Comparison of ENCODE assay signal across 9 mouse cellular contexts in genomic region chr9:44498421-44499355, GRCm38 (mm10). TPM values are rescaled to one million over a fixed set of nuclear protein-coding genes. Genes with fewer than 3 reads are reported as not detected.
A peak's percentile ranks its signal among the peaks of the same experiment; 100 is the strongest.
DNase-seq lines count a peak whose midpoint lies in the region; ATAC-seq and TF ChIP-seq lines count a peak whose summit lies in the region.
"Had no signal": no experiment of that assay in that cellular context is flagged by ENCODE, and none has a peak within 500 bp of the region (broad histone marks: within the 10 kb centered on the region; RNA-seq: fewer than 3 reads in every experiment).

No protein-coding gene starts in this region.

- peak overlapping the region; percentile 97 for H3K27ac ChIP-seq in embryonic fibroblast, embryonic 13.5 days (ENCODE audit: insufficient read depth, low read length)
- H3K27ac ChIP-seq in left cerebral cortex, adult 2 months: peak overlapping the region; percentile 69; the same call in 1 of the 2 replicates

- H3K4me3 ChIP-seq in embryonic fibroblast, embryonic 13.5 days (ENCODE audit: insufficient read depth, low read length): peak overlapping the region; percentile 46
- peak overlapping the region; percentile 32 for H3K4me3 ChIP-seq in left cerebral cortex, adult 2 months

- intact Hi-C loops in heart, postnatal 14 days (cut with DNase I): no loop called here
- intact Hi-C loops in left cerebral cortex, adult 2 months (cut with DNase I): loop anchor here (1.0 kb wide), 1 partner anchor 44 kb away; the partner anchor contains the start of gene Upk2

- peak; percentile 56; the same call in 1 of the 2 replicates for TF ChIP-seq CTCF in embryonic fibroblast, embryonic 13.5 days (IDR thresholded peaks at IDR 0.05; ENCODE audit: borderline replicate concordance, insufficient read depth, low read length)
- TF ChIP-seq CTCF in left cerebral cortex, adult 2 months (IDR thresholded peaks at IDR 0.05): peak; percentile 48

- ATAC-seq in megakaryocyte, adult 5-6 weeks (ENCODE audit: poor library complexity, severe bottlenecking): peak; percentile 53

- peak; percentile 87 to 92 for DNase-seq in adrenal gland, adult (ENCODE audit: inconsistent age in 2 of 2, low spot score in 1 of 2)
- no peak for DNase-seq in adrenal gland, postnatal 4 days (ENCODE audit: low spot score in 2 of 2)
- DNase-seq in adrenal gland, postnatal 10 days: peak; percentile 83
- DNase-seq in heart, postnatal 14 days: peak; percentile 75 to 82
- peak; percentile 47 to 64 for DNase-seq in left cerebral cortex, adult 2 months (ENCODE audit: extremely low spot score in 1 of 2, low spot score in 2 of 2)
- DNase-seq in skeletal muscle tissue, adult 2 months (ENCODE audit: low read depth, low spot score): peak; percentile 81

- peak; percentile 68 for TF ChIP-seq POLR2A in embryonic fibroblast, embryonic 13.5 days (IDR thresholded peaks at IDR 0.05; ENCODE audit: low read depth, low read length)

- H3K4me1 ChIP-seq in embryonic fibroblast, embryonic 13.5 days (ENCODE audit: control insufficient read depth, insufficient read depth, low read length): peaks cover 37% of the 10 kb centered on the region

RNA-seq across cellular contexts. Expression of gene Bcl9l, which starts 16.1 kb away (rescaled TPM):
- 10 to 100 TPM; 86.4 to 97.9 TPM for total RNA-seq in adrenal gland, postnatal 4 days (2021)
- 10 to 100 TPM; 64.6 to 72.6 TPM for total RNA-seq in adrenal gland, postnatal 10 days (2021)
- 56.0 and 61.6 TPM in 2 replicates for polyA plus RNA-seq in embryonic fibroblast, embryonic 13.5 days (2011; ENCODE audit: insufficient read length, low read depth, missing spikeins)
- 10 to 100 TPM; 57.9 to 64.9 TPM for total RNA-seq in heart, postnatal 14 days (2021)
- total RNA-seq in left cerebral cortex, adult 2 months (2021): 10 to 100 TPM; 58.6 to 63.4 TPM
- 6.0 TPM in 2 replicates for total RNA-seq in megakaryocyte, adult 5-6 weeks (2015)
- total RNA-seq in megakaryocyte, adult 5-6 weeks (2017): 2.6 and 3.0 TPM in 2 replicates

RNA-seq across cellular contexts. Expression of gene Upk2, which starts 43.9 kb away (rescaled TPM):
- total RNA-seq in adrenal gland, postnatal 4 days (2021): not detected
- total RNA-seq in adrenal gland, postnatal 10 days (2021): not detected
- polyA plus RNA-seq in embryonic fibroblast, embryonic 13.5 days (2011; ENCODE audit: insufficient read length, low read depth, missing spikeins): not detected in 2 replicates
- total RNA-seq in heart, postnatal 14 days (2021): not detected
- total RNA-seq in left cerebral cortex, adult 2 months (2021): not detected
- not detected in 2 replicates for total RNA-seq in megakaryocyte, adult 5-6 weeks (2015)
- not detected in 2 replicates for total RNA-seq in megakaryocyte, adult 5-6 weeks (2017)
- total RNA-seq: left cerebral cortex, adult 8-10 months had no signal

RNA-seq across cellular contexts. Expression of gene Foxr1, which starts 57.8 kb away (rescaled TPM):
- total RNA-seq in adrenal gland, postnatal 4 days (2021): not detected
- not detected for total RNA-seq in adrenal gland, postnatal 10 days (2021)
- polyA plus RNA-seq in embryonic fibroblast, embryonic 13.5 days (2011; ENCODE audit: insufficient read length, low read depth, missing spikeins): not detected in 2 replicates
- not detected for total RNA-seq in heart, postnatal 14 days (2021)
- total RNA-seq in left cerebral cortex, adult 2 months (2021): not detected
- not detected in 2 replicates for total RNA-seq in megakaryocyte, adult 5-6 weeks (2015)
- not detected in 2 replicates for total RNA-seq in megakaryocyte, adult 5-6 weeks (2017)
- total RNA-seq: left cerebral cortex, adult 8-10 months had no signal

Comparison
In these comparisons a context has a peak if more than half of its experiments do, and no peak if none do; other contexts are left out.
1. DNase-seq: peak in adrenal gland, adult (2 of 2), adrenal gland, postnatal 10 days (single experiment), heart, postnatal 14 days (2 of 2), left cerebral cortex, adult 2 months (2 of 2) and skeletal muscle tissue, adult 2 months (single experiment); none in adrenal gland, postnatal 4 days (0 of 2).
2. RNA of gene Bcl9l, which starts 16.1 kb away (total RNA-seq): 86.4 to 97.9 TPM in adrenal gland, postnatal 4 days, 64.6 to 72.6 TPM in adrenal gland, postnatal 10 days, 57.9 to 64.9 TPM in heart, postnatal 14 days and 58.6 to 63.4 TPM in left cerebral cortex, adult 2 months; 2.6 to 6.0 TPM in megakaryocyte, adult 5-6 weeks; every median in the first group is over 4 times any median in the second.